Mouse (Mus musculus): Measurements from ENCODE around the gene Klk1b26. TPM values are rescaled to one million over a fixed set of nuclear protein-coding genes. Genes with fewer than 3 reads are reported as not detected.
"Not testable (repeated sequence)": the region's sequence is repeated elsewhere in the genome, so short reads cannot be mapped to it uniquely, and the experiment has no call there.

Gene Klk1b26
- 0.13 TPM in 1 of 2 replicates, not detected in the other for polyA plus RNA-seq (2012; rRNA removed)

DNA sequence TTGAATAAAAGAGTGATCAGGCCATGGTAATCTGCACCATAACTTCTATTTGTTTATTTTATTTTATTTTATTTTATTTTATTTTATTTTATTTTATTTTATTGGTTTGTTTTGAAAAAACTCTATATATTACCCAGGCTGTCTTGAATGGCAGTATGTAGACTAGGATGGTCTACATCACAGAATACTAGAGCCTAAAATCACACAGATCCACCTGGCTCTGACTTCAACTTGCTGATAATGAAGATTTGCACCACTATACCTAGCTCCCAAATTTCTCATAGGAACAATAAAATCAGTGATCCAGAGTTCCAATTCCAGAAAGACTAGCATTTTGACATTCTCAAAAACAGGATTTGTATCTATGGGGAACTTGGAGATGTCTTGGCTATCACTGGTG, at the start of gene Klk1b26:
Klk1b26 (plus strand) TSS at position 301 of the 400 bp plus-strand sequence.
- H3K4me1 ChIP-seq (ENCODE audit: control insufficient read depth, insufficient read depth, insufficient read length, low read length); H3K27me3 ChIP-seq (ENCODE audit: control insufficient read depth, insufficient read depth, low read length); H3K4me3 ChIP-seq (ENCODE audit: low read depth, low read length); H3K36me3 ChIP-seq (ENCODE audit: control insufficient read depth, insufficient read depth, low read length); H3K27ac ChIP-seq (ENCODE audit: insufficient read depth, low read depth, low read length): not testable (repeated sequence)

DNA sequence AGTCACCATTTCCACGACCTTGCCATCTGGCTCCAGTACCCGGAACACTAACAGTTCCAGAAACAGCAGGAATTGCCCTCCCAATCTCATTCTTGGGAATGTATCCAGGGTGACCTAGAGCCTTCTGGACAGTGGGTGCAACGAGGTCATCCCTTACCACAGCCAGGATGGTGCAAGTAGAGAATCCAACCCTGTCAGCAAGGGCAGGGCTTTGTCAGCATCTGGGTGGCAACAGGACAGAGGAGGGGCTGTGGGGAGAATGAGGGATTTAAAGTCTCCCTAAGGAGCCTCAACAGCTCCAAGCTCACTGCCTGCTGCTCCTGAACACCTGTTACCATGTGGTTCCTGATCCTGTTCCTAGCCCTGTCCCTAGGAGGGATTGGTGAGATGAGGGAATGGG, 45.5 kb upstream of the Klk1b26 start, which contains the start of gene Klk1b1:
Klk1b1 (plus strand) TSS at position 301 of the 400 bp plus-strand sequence.
- TF ChIP-seq CTCF (IDR thresholded peaks at IDR 0.05; ENCODE audit: extremely low read depth, insufficient read length, insufficient replicate concordance, low read depth, low read length), result no peak
- no peak for TF ChIP-seq POLR2A (IDR thresholded peaks at IDR 0.05; ENCODE audit: low read depth, low read length)
- no peaks in the 10 kb centered on the region for H3K36me3 ChIP-seq (ENCODE audit: control insufficient read depth, insufficient read depth, low read length)
- H3K4me1 ChIP-seq (ENCODE audit: control insufficient read depth, insufficient read depth, insufficient read length, low read length), result no peaks in the 10 kb centered on the region
- H3K27me3 ChIP-seq (ENCODE audit: control insufficient read depth, insufficient read depth, low read length), result no peaks in the 10 kb centered on the region
- 34% methylated on average over 3 of the region's 3 CpGs for WGBS
- H3K27ac ChIP-seq (ENCODE audit: insufficient read depth, low read depth, low read length), result no peak within 1 kb of the TSS
- H3K4me3 ChIP-seq (ENCODE audit: low read depth, low read length), result no peak within 1 kb of the TSS

DNA sequence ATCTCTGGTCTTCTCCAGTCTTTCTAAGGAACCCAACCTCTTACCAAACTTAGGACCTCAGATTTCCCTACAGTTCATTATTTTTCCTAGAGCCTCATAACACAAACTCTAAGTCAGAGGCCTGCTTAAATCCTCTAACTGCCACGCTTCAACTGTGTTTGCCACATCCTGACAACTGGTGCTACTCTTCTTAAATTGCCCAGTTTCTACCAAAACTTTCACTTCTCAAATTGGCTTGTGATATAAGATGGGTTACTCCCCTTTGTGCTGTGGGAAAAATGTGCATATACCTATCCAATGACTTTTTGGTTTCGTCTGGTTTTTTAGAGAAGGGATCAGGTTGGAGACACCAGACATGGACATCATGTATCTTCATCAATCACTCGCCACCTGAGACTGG, 44.9 kb upstream of the Klk1b26 start:
- no peaks in the 10 kb centered on the region for H3K4me1 ChIP-seq (ENCODE audit: control insufficient read depth, insufficient read depth, insufficient read length, low read length)
- no peak overlapping the region for H3K4me3 ChIP-seq (ENCODE audit: low read depth, low read length)
- H3K27me3 ChIP-seq (ENCODE audit: control insufficient read depth, insufficient read depth, low read length), result no peaks in the 10 kb centered on the region
- H3K27ac ChIP-seq (ENCODE audit: insufficient read depth, low read depth, low read length), result no peak overlapping the region
- TF ChIP-seq CTCF (IDR thresholded peaks at IDR 0.05; ENCODE audit: extremely low read depth, insufficient read length, insufficient replicate concordance, low read depth, low read length), result no peak
- no peak for TF ChIP-seq POLR2A (IDR thresholded peaks at IDR 0.05; ENCODE audit: low read depth, low read length)
- 79% methylated on average over 3 of the region's 3 CpGs for WGBS
- H3K36me3 ChIP-seq (ENCODE audit: control insufficient read depth, insufficient read depth, low read length), result no peaks in the 10 kb centered on the region

DNA sequence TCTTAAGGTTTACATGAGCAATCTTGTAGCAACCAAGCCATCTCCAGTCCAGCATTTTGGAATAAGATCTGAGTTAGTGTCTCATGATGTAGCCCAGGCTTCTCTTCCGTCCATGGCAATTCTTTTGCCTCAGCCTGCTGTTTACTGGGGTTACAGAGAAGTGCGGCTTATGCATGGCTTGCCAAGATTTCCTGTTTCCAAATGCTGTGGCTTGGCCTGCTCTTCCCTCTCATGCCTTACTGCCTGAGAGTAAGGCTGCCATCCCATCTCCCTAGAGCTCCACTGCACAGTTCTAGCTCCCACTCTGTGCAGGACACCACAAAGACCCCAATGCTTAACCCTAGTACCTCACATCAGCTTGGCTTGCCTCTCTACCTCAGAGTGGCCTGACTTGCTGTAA, 44.4 kb upstream of the Klk1b26 start:
- no peak overlapping the region for H3K27ac ChIP-seq (ENCODE audit: insufficient read depth, low read depth, low read length)
- no peaks in the 10 kb centered on the region for H3K36me3 ChIP-seq (ENCODE audit: control insufficient read depth, insufficient read depth, low read length)
- no peak overlapping the region for H3K4me3 ChIP-seq (ENCODE audit: low read depth, low read length)
- TF ChIP-seq POLR2A (IDR thresholded peaks at IDR 0.05; ENCODE audit: low read depth, low read length) (no peak), CTCF (IDR thresholded peaks at IDR 0.05; ENCODE audit: extremely low read depth, insufficient read length, insufficient replicate concordance, low read depth, low read length) (no peak)
- 87% methylated on average over 2 of the region's 2 CpGs for WGBS
- no peaks in the 10 kb centered on the region for H3K4me1 ChIP-seq (ENCODE audit: control insufficient read depth, insufficient read depth, insufficient read length, low read length)
- H3K27me3 ChIP-seq (ENCODE audit: control insufficient read depth, insufficient read depth, low read length), result no peaks in the 10 kb centered on the region

DNA sequence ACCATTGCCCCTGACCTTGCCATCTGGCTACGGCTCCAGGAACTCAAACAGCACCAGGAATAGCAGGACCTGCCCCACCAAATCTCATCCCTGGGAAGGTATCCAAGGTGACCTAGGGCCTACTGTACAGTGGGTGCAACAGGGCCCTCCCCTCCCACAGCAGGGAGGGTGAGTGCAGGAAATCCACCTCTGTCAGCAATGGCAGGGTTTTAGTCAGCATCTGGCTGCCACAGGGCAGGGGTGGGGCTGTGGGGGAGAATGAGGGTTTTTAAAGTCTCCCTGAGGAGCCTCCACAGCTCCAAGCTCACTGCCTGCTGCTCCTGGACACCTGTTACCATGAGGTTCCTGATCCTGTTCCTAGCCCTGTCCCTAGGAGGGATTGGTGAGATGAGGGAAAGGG, 36.2 kb upstream of the Klk1b26 start, which contains the start of gene Klk1b9:
Klk1b9 (plus strand) TSS at position 301 of the 400 bp plus-strand sequence.
- not testable (repeated sequence) for H3K36me3 ChIP-seq (ENCODE audit: control insufficient read depth, insufficient read depth, low read length); H3K4me1 ChIP-seq (ENCODE audit: control insufficient read depth, insufficient read depth, insufficient read length, low read length); H3K27me3 ChIP-seq (ENCODE audit: control insufficient read depth, insufficient read depth, low read length); H3K4me3 ChIP-seq (ENCODE audit: low read depth, low read length); H3K27ac ChIP-seq (ENCODE audit: insufficient read depth, low read depth, low read length)
- WGBS, result 59% methylated on average over 1 of the region's 1 CpGs

DNA sequence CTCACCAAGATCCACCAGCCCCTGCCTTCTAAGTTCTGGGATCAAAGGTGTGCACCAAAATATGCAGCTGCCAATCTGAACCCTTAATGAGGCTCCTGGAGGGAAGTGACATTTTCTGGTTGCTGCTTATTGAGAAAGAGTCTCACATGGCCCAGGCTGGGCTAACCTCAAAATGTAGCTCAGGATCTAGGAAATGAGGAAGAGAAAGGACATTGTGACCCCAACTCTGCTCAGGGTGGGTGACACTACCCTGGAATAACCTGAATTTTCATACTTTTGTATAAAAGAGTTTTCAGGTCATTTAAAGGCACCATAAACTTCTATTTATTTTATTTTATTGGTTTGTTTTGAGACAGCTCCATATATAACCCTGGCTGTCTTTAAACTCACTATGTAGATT, 26.3 kb upstream of the Klk1b26 start:
- H3K27ac ChIP-seq (ENCODE audit: insufficient read depth, low read depth, low read length), result no peak overlapping the region
- no peaks in the 10 kb centered on the region for H3K27me3 ChIP-seq (ENCODE audit: control insufficient read depth, insufficient read depth, low read length)
- TF ChIP-seq CTCF (IDR thresholded peaks at IDR 0.05; ENCODE audit: extremely low read depth, insufficient read length, insufficient replicate concordance, low read depth, low read length), result no peak
- no peak for TF ChIP-seq POLR2A (IDR thresholded peaks at IDR 0.05; ENCODE audit: low read depth, low read length)
- H3K4me1 ChIP-seq (ENCODE audit: control insufficient read depth, insufficient read depth, insufficient read length, low read length), result no peaks in the 10 kb centered on the region
- H3K4me3 ChIP-seq (ENCODE audit: low read depth, low read length), result no peak overlapping the region
- H3K36me3 ChIP-seq (ENCODE audit: control insufficient read depth, insufficient read depth, low read length), result no peaks in the 10 kb centered on the region

DNA sequence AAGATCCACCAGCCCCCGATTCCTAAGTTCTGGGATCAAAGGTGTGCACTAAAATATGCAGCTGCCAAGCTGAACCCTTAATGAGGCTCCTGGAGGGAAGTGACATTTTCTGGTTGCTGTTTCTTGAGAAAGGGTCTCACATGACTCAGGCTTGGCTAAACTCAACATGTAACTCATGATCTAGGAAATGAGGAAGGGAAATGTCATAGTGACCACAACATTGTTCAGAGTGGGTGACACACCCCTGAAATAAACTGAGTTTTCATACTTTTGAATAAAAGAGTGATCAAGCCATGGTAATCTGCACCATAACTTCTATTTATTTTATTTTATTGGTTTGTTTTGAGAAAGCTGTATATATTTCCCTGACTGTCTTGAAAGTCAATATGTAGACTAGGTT, 17.1 kb upstream of the Klk1b26 start:
- H3K27me3 ChIP-seq (ENCODE audit: control insufficient read depth, insufficient read depth, low read length); H3K4me3 ChIP-seq (ENCODE audit: low read depth, low read length); H3K36me3 ChIP-seq (ENCODE audit: control insufficient read depth, insufficient read depth, low read length); H3K27ac ChIP-seq (ENCODE audit: insufficient read depth, low read depth, low read length); H3K4me1 ChIP-seq (ENCODE audit: control insufficient read depth, insufficient read depth, insufficient read length, low read length): not testable (repeated sequence)
- WGBS, result 48% methylated on average over 1 of the region's 1 CpGs

DNA sequence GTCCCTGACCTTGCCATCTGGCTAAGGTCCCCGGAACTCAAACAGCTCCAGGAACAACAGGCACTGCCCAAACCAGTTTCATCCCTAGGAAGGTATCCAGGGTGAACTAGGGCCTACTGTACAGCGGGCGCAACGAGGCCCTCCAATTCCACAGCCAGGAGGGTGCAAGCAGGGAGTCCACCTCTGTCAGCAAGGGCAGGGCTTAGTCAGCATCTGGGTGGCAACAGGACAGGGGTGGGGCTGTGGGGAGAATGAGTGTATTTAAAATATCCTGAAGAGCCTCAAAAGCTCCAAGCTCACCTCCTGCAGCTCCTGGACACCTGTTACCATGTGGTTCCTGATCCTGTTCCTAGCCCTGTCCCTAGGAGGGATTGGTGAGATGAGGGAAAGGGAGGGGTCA, 16.4 kb upstream of the Klk1b26 start, which contains the start of gene Klk1b11:
Klk1b11 (plus strand) TSS at position 301 of the 400 bp plus-strand sequence.
- H3K27ac ChIP-seq (ENCODE audit: insufficient read depth, low read depth, low read length); H3K36me3 ChIP-seq (ENCODE audit: control insufficient read depth, insufficient read depth, low read length); H3K4me3 ChIP-seq (ENCODE audit: low read depth, low read length); H3K4me1 ChIP-seq (ENCODE audit: control insufficient read depth, insufficient read depth, insufficient read length, low read length); H3K27me3 ChIP-seq (ENCODE audit: control insufficient read depth, insufficient read depth, low read length): not testable (repeated sequence)
- WGBS, result 46% methylated on average over 4 of the region's 4 CpGs

Data from small intestine, adult 2 months (tissue).